Mouse (Mus musculus) cortical plate, adult 2 months (tissue): ENCODE data around the gene Sp140. TPM values are rescaled to one million over a fixed set of nuclear protein-coding genes. Genes with fewer than 3 reads are reported as not detected.
"Not testable (repeated sequence)": the region's sequence is repeated elsewhere in the genome, so short reads cannot be mapped to it uniquely, and the experiment has no call there.

Source experiments
- H3K27ac ChIP-seq: fragments of 200-500 bp; 2 replicates; pipeline ENCODE4 v1.5.1; 2012; ENCODE audit warnings: low read length, control low read depth, inconsistent platforms; ENCODE audit not compliant: insufficient read depth
- H3K4me1 ChIP-seq: fragments of 200-500 bp; 2 replicates; pipeline ENCODE4 v1.6.1; 2011; ENCODE audit warnings: low read length; ENCODE audit not compliant: control insufficient read depth, insufficient read depth
- H3K4me3 ChIP-seq: fragments of 200-500 bp; 2 replicates; pipeline ENCODE4 v1.5.1; 2011; ENCODE audit warnings: mild to moderate bottlenecking, low read length, control low read depth; ENCODE audit not compliant: insufficient read depth
- polyA plus RNA-seq: library from polyadenylated mRNA; depleted of rRNA; stranded (reverse); fragments of >200 nt; gene quantifications from 2 replicates; pipeline ENCODE4 v1.2.3, GENCODE M21; 2012; rRNA removed

Gene Sp140
- polyA plus RNA-seq = 1.2 and 1.3 TPM in 2 replicates

GRCm38 (mm10) chr1:85600078-85600477 is at the start of gene Sp140:
TSS of gene Sp140 (plus strand) at chr1:85600378.
- not testable (repeated sequence) for H3K4me3 ChIP-seq, H3K27ac ChIP-seq, H3K4me1 ChIP-seq

GRCm38 (mm10) chr1:85555261-85555660 is 44.9 kb upstream of the Sp140 start:
- H3K27ac ChIP-seq, H3K4me3 ChIP-seq, H3K4me1 ChIP-seq: not testable (repeated sequence)

- not testable (repeated sequence) for H3K27ac ChIP-seq
Measured at GRCm38 (mm10) chr1:85573554-85573953, 26.6 kb upstream of the Sp140 start.

GRCm38 (mm10) chr1:85575376-85575775 is 24.8 kb upstream of the Sp140 start, which contains the start of gene G530012D18Rik:
TSS of gene G530012D18Rik (plus strand) at chr1:85575676.
- H3K4me1 ChIP-seq, H3K27ac ChIP-seq, H3K4me3 ChIP-seq: not testable (repeated sequence)

More at GRCm38 (mm10) chr1:85573554-85573953, 26.6 kb upstream of the Sp140 start:
- not testable (repeated sequence) for H3K4me3 ChIP-seq, H3K4me1 ChIP-seq

- not testable (repeated sequence) for H3K4me1 ChIP-seq, H3K4me3 ChIP-seq, H3K27ac ChIP-seq
Measured at GRCm38 (mm10) chr1:85578372-85579010, 21.7 kb upstream of the Sp140 start.

- not testable (repeated sequence) for H3K4me1 ChIP-seq, H3K27ac ChIP-seq, H3K4me3 ChIP-seq
Measured at GRCm38 (mm10) chr1:85579199-85580147, 20.7 kb upstream of the Sp140 start.

- not testable (repeated sequence) for H3K4me1 ChIP-seq, H3K27ac ChIP-seq, H3K4me3 ChIP-seq
Measured at GRCm38 (mm10) chr1:85580148-85580534, 20.0 kb upstream of the Sp140 start.

GRCm38 (mm10) chr1:85580578-85580977 is 19.6 kb upstream of the Sp140 start:
- not testable (repeated sequence) for H3K27ac ChIP-seq, H3K4me1 ChIP-seq, H3K4me3 ChIP-seq

- not testable (repeated sequence) for H3K27ac ChIP-seq, H3K4me3 ChIP-seq, H3K4me1 ChIP-seq
Measured at GRCm38 (mm10) chr1:85581518-85581917, 18.7 kb upstream of the Sp140 start.

- not testable (repeated sequence) for H3K4me1 ChIP-seq, H3K4me3 ChIP-seq, H3K27ac ChIP-seq
Measured at GRCm38 (mm10) chr1:85588697-85589096, 11.5 kb upstream of the Sp140 start.

GRCm38 (mm10) chr1:85592526-85592925 is 7.7 kb upstream of the Sp140 start:
- not testable (repeated sequence) for H3K4me1 ChIP-seq, H3K27ac ChIP-seq, H3K4me3 ChIP-seq

GRCm38 (mm10) chr1:85598271-85599012 is 1.7 kb upstream of the Sp140 start, which contains the start of gene Sp110:
TSS of gene Sp110 (minus strand) at chr1:85598817.
- H3K4me1 ChIP-seq, H3K27ac ChIP-seq, H3K4me3 ChIP-seq: not testable (repeated sequence)

GRCm38 (mm10) chr1:85600794-85601193 is 616 bp downstream of the Sp140 start:
- not testable (repeated sequence) for H3K27ac ChIP-seq, H3K4me3 ChIP-seq, H3K4me1 ChIP-seq

- H3K4me1 ChIP-seq, H3K27ac ChIP-seq, H3K4me3 ChIP-seq: not testable (repeated sequence)
Measured at GRCm38 (mm10) chr1:85604341-85604740, 4.2 kb downstream of the Sp140 start.

GRCm38 (mm10) chr1:85608361-85608760 is 8.2 kb downstream of the Sp140 start:
- not testable (repeated sequence) for H3K4me1 ChIP-seq, H3K27ac ChIP-seq

More at GRCm38 (mm10) chr1:85608361-85608760, 8.2 kb downstream of the Sp140 start:
- not testable (repeated sequence) for H3K4me3 ChIP-seq
